Mouse (Mus musculus): Measurements from ENCODE around the gene Dnlz. TPM values are rescaled to one million over a fixed set of nuclear protein-coding genes. Genes with fewer than 3 reads are reported as not detected.

Gene Dnlz
- polyA plus RNA-seq, 1 experiment from 2014 or later: 30.1 TPM

GRCm38 (mm10) chr2:26311936-26312335 is 40.0 kb downstream of the Dnlz start:
- H3K4me3 ChIP-seq (ENCODE audit: low read length): no peak overlapping the region
- no peaks in the 10 kb centered on the region for H3K9me3 ChIP-seq (ENCODE audit: control insufficient read depth, low read length)
- H3K36me3 ChIP-seq (ENCODE audit: control insufficient read depth, insufficient read depth, low read length): no peaks in the 10 kb centered on the region
- H3K27ac ChIP-seq (ENCODE audit: low read depth, low read length): no peak overlapping the region
- H3K27me3 ChIP-seq (replicated peaks; ENCODE audit: control insufficient read depth, insufficient read depth, low read length): no peaks in the 10 kb centered on the region
- no peak overlapping the region for H3K9ac ChIP-seq (ENCODE audit: low read depth, low read length)
- 67% methylated on average over 5 of the region's 5 CpGs for WGBS
- H3K4me2 ChIP-seq (ENCODE audit: low read length): no peak overlapping the region
- ATAC-seq: no peak
- H3K4me1 ChIP-seq (ENCODE audit: control insufficient read depth, insufficient read depth, low read depth, low read length): peaks cover 7% of the 10 kb centered on the region

- H3K4me2 ChIP-seq (ENCODE audit: low read length): peak overlapping the region; percentile 8; the same call in 1 of the 2 replicates
- 0 out of 2 replicates have a peak overlapping the region, but pooled peaks have one; percentile 9 for H3K9ac ChIP-seq (ENCODE audit: low read depth, low read length)
- H3K27ac ChIP-seq (ENCODE audit: low read depth, low read length): 0 out of 2 replicates have a peak overlapping the region, but pooled peaks have one; percentile 4
- 17% methylated on average over 10 of the region's 10 CpGs for WGBS
- H3K4me3 ChIP-seq (ENCODE audit: low read length): no peak overlapping the region
- H3K36me3 ChIP-seq (ENCODE audit: control insufficient read depth, insufficient read depth, low read length): no peaks in the 10 kb centered on the region
- no peaks in the 10 kb centered on the region; the same call in 1 of the 2 replicates for H3K4me1 ChIP-seq (ENCODE audit: control insufficient read depth, insufficient read depth, low read depth, low read length)
- 0 out of 2 replicates have a peak, but pooled peaks have one; percentile 52 for ATAC-seq
- H3K9me3 ChIP-seq (ENCODE audit: control insufficient read depth, low read length): no peaks in the 10 kb centered on the region
- H3K27me3 ChIP-seq (replicated peaks; ENCODE audit: control insufficient read depth, insufficient read depth, low read length): no peaks in the 10 kb centered on the region
Measured at GRCm38 (mm10) chr2:26309739-26310138, 42.2 kb downstream of the Dnlz start.

GRCm38 (mm10) chr2:26306702-26307101 is 45.2 kb downstream of the Dnlz start:
- no peaks in the 10 kb centered on the region; the same call in 1 of the 2 replicates for H3K9me3 ChIP-seq (ENCODE audit: control insufficient read depth, low read length)
- 94% methylated on average over 3 of the region's 3 CpGs for WGBS
- H3K36me3 ChIP-seq (ENCODE audit: control insufficient read depth, insufficient read depth, low read length): no peaks in the 10 kb centered on the region
- H3K9ac ChIP-seq (ENCODE audit: low read depth, low read length): no peak overlapping the region
- H3K4me1 ChIP-seq (ENCODE audit: control insufficient read depth, insufficient read depth, low read depth, low read length): no peaks in the 10 kb centered on the region
- H3K27ac ChIP-seq (ENCODE audit: low read depth, low read length): no peak overlapping the region
- H3K27me3 ChIP-seq (replicated peaks; ENCODE audit: control insufficient read depth, insufficient read depth, low read length): no peaks in the 10 kb centered on the region
- H3K4me3 ChIP-seq (ENCODE audit: low read length): no peak overlapping the region
- no peak overlapping the region for H3K4me2 ChIP-seq (ENCODE audit: low read length)
- ATAC-seq: no peak

GRCm38 (mm10) chr2:26305555-26305954 is 46.4 kb downstream of the Dnlz start:
- Histone ChIP-seq H3K4me1 (ENCODE audit: control insufficient read depth, insufficient read depth, low read depth, low read length) (peaks cover 2% of the 10 kb centered on the region; the same call in 1 of the 2 replicates), H3K9me3 (ENCODE audit: control insufficient read depth, low read length) (no peaks in the 10 kb centered on the region; the same call in 1 of the 2 replicates), H3K4me2 (ENCODE audit: low read length) (no peak overlapping the region), H3K9ac (ENCODE audit: low read depth, low read length) (no peak overlapping the region), H3K27ac (ENCODE audit: low read depth, low read length) (no peak overlapping the region), H3K4me3 (ENCODE audit: low read length) (no peak overlapping the region), H3K36me3 (ENCODE audit: control insufficient read depth, insufficient read depth, low read length) (no peaks in the 10 kb centered on the region), H3K27me3 (replicated peaks; ENCODE audit: control insufficient read depth, insufficient read depth, low read length) (no peaks in the 10 kb centered on the region)
- no peak for ATAC-seq
- WGBS: 86% methylated on average over 2 of the region's 2 CpGs

GRCm38 (mm10) chr2:26304711-26305110 is 47.2 kb downstream of the Dnlz start:
- Histone ChIP-seq H3K4me3 (ENCODE audit: low read length) (no peak overlapping the region), H3K4me2 (ENCODE audit: low read length) (no peak overlapping the region), H3K4me1 (ENCODE audit: control insufficient read depth, insufficient read depth, low read depth, low read length) (peaks cover 10% of the 10 kb centered on the region), H3K27ac (ENCODE audit: low read depth, low read length) (no peak overlapping the region), H3K36me3 (ENCODE audit: control insufficient read depth, insufficient read depth, low read length) (no peaks in the 10 kb centered on the region), H3K9me3 (ENCODE audit: control insufficient read depth, low read length) (no peaks in the 10 kb centered on the region; the same call in 1 of the 2 replicates), H3K27me3 (replicated peaks; ENCODE audit: control insufficient read depth, insufficient read depth, low read length) (no peaks in the 10 kb centered on the region), H3K9ac (ENCODE audit: low read depth, low read length) (no peak overlapping the region)
- ATAC-seq: no peak
- WGBS: 77% methylated on average over 1 of the region's 1 CpGs

GRCm38 (mm10) chr2:26302005-26302503 is 49.9 kb downstream of the Dnlz start:
- Histone ChIP-seq H3K36me3 (ENCODE audit: control insufficient read depth, insufficient read depth, low read length) (no peaks in the 10 kb centered on the region), H3K4me3 (ENCODE audit: low read length) (no peak overlapping the region), H3K4me2 (ENCODE audit: low read length) (no peak overlapping the region), H3K9me3 (ENCODE audit: control insufficient read depth, low read length) (no peaks in the 10 kb centered on the region; the same call in 1 of the 2 replicates), H3K27me3 (replicated peaks; ENCODE audit: control insufficient read depth, insufficient read depth, low read length) (no peaks in the 10 kb centered on the region), H3K4me1 (ENCODE audit: control insufficient read depth, insufficient read depth, low read depth, low read length) (peaks cover 34% of the 10 kb centered on the region), H3K27ac (ENCODE audit: low read depth, low read length) (no peak overlapping the region), H3K9ac (ENCODE audit: low read depth, low read length) (no peak overlapping the region)
- 91% methylated on average over 10 of the region's 10 CpGs for WGBS
- no peak for ATAC-seq

- Histone ChIP-seq H3K4me1 (ENCODE audit: control insufficient read depth, insufficient read depth, low read depth, low read length) (peaks cover 43% of the 10 kb centered on the region), H3K27ac (ENCODE audit: low read depth, low read length) (peak overlapping the region; percentile 29; the same call in 1 of the 2 replicates), H3K4me2 (ENCODE audit: low read length) (no peak overlapping the region), H3K36me3 (ENCODE audit: control insufficient read depth, insufficient read depth, low read length) (no peaks in the 10 kb centered on the region), H3K27me3 (replicated peaks; ENCODE audit: control insufficient read depth, insufficient read depth, low read length) (no peaks in the 10 kb centered on the region), H3K4me3 (ENCODE audit: low read length) (no peak overlapping the region), H3K9ac (ENCODE audit: low read depth, low read length) (no peak overlapping the region), H3K9me3 (ENCODE audit: control insufficient read depth, low read length) (no peaks in the 10 kb centered on the region; the same call in 1 of the 2 replicates)
- WGBS: 0% methylated on average over 3 of the region's 3 CpGs
- peak; percentile 10; the same call in 1 of the 2 replicates for ATAC-seq
Measured at GRCm38 (mm10) chr2:26300808-26301174, 51.1 kb downstream of the Dnlz start.

GRCm38 (mm10) chr2:26300161-26300807 is 51.6 kb downstream of the Dnlz start:
- H3K27ac ChIP-seq (ENCODE audit: low read depth, low read length): peak overlapping the region; percentile 29; the same call in 1 of the 2 replicates
- no peaks in the 10 kb centered on the region for H3K27me3 ChIP-seq (replicated peaks; ENCODE audit: control insufficient read depth, insufficient read depth, low read length)
- peak overlapping the region; percentile 42 for H3K9ac ChIP-seq (ENCODE audit: low read depth, low read length)
- H3K4me2 ChIP-seq (ENCODE audit: low read length): no peak overlapping the region
- H3K36me3 ChIP-seq (ENCODE audit: control insufficient read depth, insufficient read depth, low read length): no peaks in the 10 kb centered on the region
- H3K9me3 ChIP-seq (ENCODE audit: control insufficient read depth, low read length): no peaks in the 10 kb centered on the region; the same call in 1 of the 2 replicates
- H3K4me1 ChIP-seq (ENCODE audit: control insufficient read depth, insufficient read depth, low read depth, low read length): peaks cover 43% of the 10 kb centered on the region
- H3K4me3 ChIP-seq (ENCODE audit: low read length): no peak overlapping the region
- 32% methylated on average over 5 of the region's 5 CpGs for WGBS
- ATAC-seq: peak; percentile 25

GRCm38 (mm10) chr2:26299336-26299735 is 52.6 kb downstream of the Dnlz start:
- Histone ChIP-seq H3K27me3 (replicated peaks; ENCODE audit: control insufficient read depth, insufficient read depth, low read length) (no peaks in the 10 kb centered on the region), H3K9ac (ENCODE audit: low read depth, low read length) (peak overlapping the region; percentile 46), H3K9me3 (ENCODE audit: control insufficient read depth, low read length) (no peaks in the 10 kb centered on the region; the same call in 1 of the 2 replicates), H3K36me3 (ENCODE audit: control insufficient read depth, insufficient read depth, low read length) (no peaks in the 10 kb centered on the region), H3K4me1 (ENCODE audit: control insufficient read depth, insufficient read depth, low read depth, low read length) (peaks cover 43% of the 10 kb centered on the region), H3K4me2 (ENCODE audit: low read length) (peak overlapping the region; percentile 44; the same call in 1 of the 2 replicates), H3K27ac (ENCODE audit: low read depth, low read length) (peak overlapping the region; percentile 76), H3K4me3 (ENCODE audit: low read length) (no peak overlapping the region)
- ATAC-seq: no peak
- 19% methylated on average over 7 of the region's 7 CpGs for WGBS
